Mouse (Mus musculus) olfactory bulb, adult 2 months (tissue): ENCODE data around the gene Aldh1a2. TPM values are rescaled to one million over a fixed set of nuclear protein-coding genes. Genes with fewer than 3 reads are reported as not detected.

ENCODE experiments used
- H3K27ac ChIP-seq: fragments of 200-500 bp; 2 replicates; pipeline ENCODE4 v1.5.1; 2012; ENCODE audit warnings: low read depth, low read length; ENCODE audit not compliant: insufficient read depth
- H3K4me1 ChIP-seq: fragments of 200-500 bp; 2 replicates; pipeline ENCODE4 v1.6.1; 2012; ENCODE audit warnings: low read length; ENCODE audit not compliant: control insufficient read depth, insufficient read depth
- H3K4me3 ChIP-seq: fragments of 200-500 bp; 2 replicates; pipeline ENCODE4 v1.5.1; 2012; ENCODE audit warnings: mild to moderate bottlenecking, low read depth, low read length, moderate library complexity; ENCODE audit not compliant: insufficient read depth
- CTCF ChIP-seq: fragments of 200-500 bp; IDR thresholded peaks from 2 replicates; pipeline ENCODE4 v1.5.1; 2012; ENCODE audit warnings: low read depth, mild to moderate bottlenecking, low read length, moderate library complexity; ENCODE audit not compliant: insufficient read depth
- POLR2A ChIP-seq: fragments of 200-500 bp; IDR thresholded peaks from 2 replicates; pipeline ENCODE4 v1.6.1; 2012; ENCODE audit warnings: mild to moderate bottlenecking, low read depth, low read length, moderate library complexity; ENCODE audit not compliant: insufficient read depth
- WGBS: fragments of 180-500 bp; shearing (Covaris S2); methylation state at CpG from one replicate; pipeline ENCODE4 v1.1.7; 2018; 5-methylcytosine and 5-hydroxymethylcytosine counted together
- polyA plus RNA-seq: library from polyadenylated mRNA; stranded (reverse); fragments of >200 nt; gene quantifications from 2 replicates; pipeline ENCODE4 v1.2.4, GENCODE M21; 2012; ENCODE audit warnings: low replicate concordance; ENCODE audit not compliant: missing spikeins, insufficient read depth, insufficient read length

Gene Aldh1a2
- polyA plus RNA-seq, 1 experiment = not detected

DNA sequence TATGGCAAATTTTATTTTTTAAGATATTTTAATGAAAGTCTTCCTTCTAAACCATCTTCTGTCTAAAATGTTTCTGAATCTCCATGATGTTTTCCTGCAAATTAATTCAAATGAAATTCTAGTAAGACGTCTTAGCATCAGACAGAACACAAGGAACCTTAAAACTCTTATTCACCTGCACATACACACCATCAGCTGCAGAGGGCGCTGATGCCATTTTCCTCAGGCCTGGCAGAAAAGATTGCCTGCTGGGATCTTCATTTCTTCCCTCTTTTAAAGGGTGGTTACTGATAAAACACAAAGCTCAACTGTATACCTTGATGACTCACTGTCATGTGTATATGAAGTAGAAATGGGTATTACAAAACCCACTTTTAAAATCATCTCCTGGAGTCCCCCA lies 4.7 kb upstream of the Aldh1a2 start:
- no peak for TF ChIP-seq POLR2A
- TF ChIP-seq CTCF = no peak
- 14% methylated on average over 2 of the region's 2 CpGs for WGBS
- H3K4me1 ChIP-seq = peaks cover 5% of the 10 kb centered on the region; the same call in 1 of the 2 replicates
- no peak overlapping the region for H3K4me3 ChIP-seq
- H3K27ac ChIP-seq = no peak overlapping the region

GRCm38 (mm10) chr9:71213636-71214035 lies 2.0 kb upstream of the Aldh1a2 start:
- Histone ChIP-seq H3K4me3 (no peak overlapping the region), H3K4me1 (peaks cover 5% of the 10 kb centered on the region; the same call in 1 of the 2 replicates), H3K27ac (no peak overlapping the region)
- WGBS = 48% methylated on average over 4 of the region's 4 CpGs
- no peak for TF ChIP-seq CTCF
- TF ChIP-seq POLR2A = no peak

DNA sequence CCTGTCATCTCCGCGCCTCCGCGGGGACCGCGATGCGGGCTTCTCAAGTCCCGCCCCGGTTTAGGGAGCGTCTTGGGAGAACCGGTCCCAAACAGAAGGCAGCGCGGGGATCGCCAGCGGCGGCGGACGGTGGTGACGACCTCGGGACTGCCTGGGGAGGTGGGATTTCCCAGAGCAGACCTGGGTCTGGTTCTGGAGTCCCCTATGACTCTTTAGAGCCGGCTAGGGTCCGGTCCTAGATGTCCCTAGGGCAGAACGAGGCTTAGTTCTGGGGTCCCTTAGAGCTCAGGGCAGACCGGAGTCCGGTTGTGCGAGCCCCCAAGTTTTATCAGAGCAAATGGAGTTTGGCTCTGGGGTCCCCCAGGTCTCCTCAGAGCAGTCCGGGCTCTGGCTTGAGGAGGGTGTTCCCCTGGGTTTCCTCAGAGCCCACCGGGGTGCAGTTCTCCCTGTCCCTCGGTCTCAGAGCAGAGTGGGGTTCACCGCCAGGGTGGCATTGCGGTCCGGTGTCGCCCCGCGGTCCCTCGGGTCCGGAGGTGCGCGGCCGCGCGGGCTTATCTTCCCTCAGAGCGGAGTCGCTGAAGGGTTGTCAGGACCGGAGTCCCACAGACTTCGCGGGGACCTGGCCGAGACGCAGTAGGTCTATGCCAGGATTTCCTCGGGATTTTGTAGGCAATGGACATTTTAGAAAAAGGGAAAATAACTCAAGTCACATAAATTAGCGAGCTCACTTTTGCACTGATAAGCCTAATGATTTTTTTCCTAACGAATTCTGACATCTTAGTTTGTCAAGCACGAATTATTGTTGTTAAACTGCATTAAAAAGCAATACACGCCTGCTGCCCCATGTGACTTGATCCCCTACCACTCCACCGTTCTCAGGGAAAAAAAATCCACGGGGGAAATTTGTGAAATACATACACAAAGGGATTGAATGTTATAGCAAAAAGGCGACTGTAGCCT lies 727 bp downstream of the Aldh1a2 start:
- TF ChIP-seq POLR2A = no peak
- TF ChIP-seq CTCF = no peak
- Histone ChIP-seq H3K4me3 (peak overlapping the region; percentile 1; the same call in 1 of the 2 replicates), H3K4me1 (peaks cover 5% of the 10 kb centered on the region; the same call in 1 of the 2 replicates), H3K27ac (no peak overlapping the region)
- 2% methylated on average over 57 of the region's 57 CpGs for WGBS

GRCm38 (mm10) chr9:71216996-71217792 lies 1.6 kb downstream of the Aldh1a2 start:
- Histone ChIP-seq H3K27ac (no peak overlapping the region), H3K4me3 (no peak overlapping the region), H3K4me1 (peaks cover 5% of the 10 kb centered on the region; the same call in 1 of the 2 replicates)
- WGBS = 9% methylated on average over 20 of the region's 20 CpGs
- TF ChIP-seq CTCF (no peak), POLR2A (no peak)

DNA sequence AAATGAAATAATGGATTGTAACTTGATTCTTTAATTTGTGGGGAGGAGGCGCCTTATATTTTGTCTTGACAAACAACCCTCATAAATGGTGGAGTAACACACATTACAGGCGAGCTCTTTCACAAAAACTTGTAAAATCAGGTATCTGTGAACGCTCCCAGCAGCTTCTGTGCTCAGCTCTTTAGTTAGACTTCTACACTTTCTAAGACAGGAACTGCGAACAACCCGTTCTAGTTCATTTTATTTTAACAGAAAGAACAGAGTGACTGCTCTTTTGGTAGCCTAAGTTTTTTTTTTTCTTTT lies 2.2 kb downstream of the Aldh1a2 start:
- Histone ChIP-seq H3K27ac (no peak overlapping the region), H3K4me1 (peaks cover 5% of the 10 kb centered on the region; the same call in 1 of the 2 replicates), H3K4me3 (no peak overlapping the region)
- 17% methylated on average over 5 of the region's 5 CpGs for WGBS
- TF ChIP-seq POLR2A = no peak
- TF ChIP-seq CTCF = no peak

DNA sequence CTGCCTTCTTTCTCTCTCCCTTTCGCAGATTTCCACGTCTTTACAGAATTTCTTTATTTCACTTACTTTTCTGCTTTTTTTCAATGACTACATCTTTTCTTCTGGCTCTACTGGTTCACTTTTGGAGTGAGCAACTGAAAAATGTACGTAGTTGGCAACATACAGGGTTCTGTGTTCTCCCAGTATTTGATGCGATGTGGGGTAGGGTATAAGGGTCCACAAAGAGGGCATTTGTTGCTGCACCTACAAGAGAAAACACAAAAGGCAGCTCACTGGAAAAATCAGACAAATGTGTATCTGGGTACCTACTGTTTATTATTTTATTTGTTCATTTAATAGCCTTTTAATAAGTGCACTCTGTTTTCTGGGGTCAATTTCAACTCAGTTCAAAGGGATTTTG lies 3.6 kb downstream of the Aldh1a2 start:
- Histone ChIP-seq H3K4me1 (peaks cover 5% of the 10 kb centered on the region; the same call in 1 of the 2 replicates), H3K4me3 (no peak overlapping the region), H3K27ac (no peak overlapping the region)
- TF ChIP-seq POLR2A = no peak
- TF ChIP-seq CTCF = no peak
- 67% methylated on average over 4 of the region's 4 CpGs for WGBS

DNA sequence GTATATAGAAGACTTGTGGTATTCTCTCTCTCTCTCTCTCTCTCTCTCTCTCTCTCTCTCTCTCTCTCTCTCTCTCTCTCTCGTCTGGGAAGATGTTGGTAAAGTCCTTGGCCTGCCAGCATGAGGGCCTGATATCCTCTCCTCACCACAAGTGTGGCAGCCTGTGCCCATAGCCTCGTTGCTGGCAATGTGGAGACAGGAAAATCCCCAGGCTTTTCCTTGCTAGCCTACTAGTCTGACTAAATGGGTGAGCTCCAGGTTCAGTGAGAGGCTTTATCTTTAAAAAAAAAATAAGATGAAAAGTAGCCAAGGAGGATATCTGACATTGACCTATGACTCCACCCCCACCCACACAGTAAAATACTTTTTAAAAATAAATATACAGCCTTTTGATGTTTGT lies 4.8 kb downstream of the Aldh1a2 start:
- Histone ChIP-seq H3K27ac (no peak overlapping the region), H3K4me3 (no peak overlapping the region), H3K4me1 (peaks cover 3% of the 10 kb centered on the region; the same call in 1 of the 2 replicates)
- TF ChIP-seq CTCF (no peak), POLR2A (no peak)
- whole genome bisulfite sequencing = 47% methylated on average over 2 of the region's 2 CpGs

GRCm38 (mm10) chr9:71227226-71227970 lies 11.8 kb downstream of the Aldh1a2 start:
- TF ChIP-seq CTCF (no peak), POLR2A (no peak)

DNA sequence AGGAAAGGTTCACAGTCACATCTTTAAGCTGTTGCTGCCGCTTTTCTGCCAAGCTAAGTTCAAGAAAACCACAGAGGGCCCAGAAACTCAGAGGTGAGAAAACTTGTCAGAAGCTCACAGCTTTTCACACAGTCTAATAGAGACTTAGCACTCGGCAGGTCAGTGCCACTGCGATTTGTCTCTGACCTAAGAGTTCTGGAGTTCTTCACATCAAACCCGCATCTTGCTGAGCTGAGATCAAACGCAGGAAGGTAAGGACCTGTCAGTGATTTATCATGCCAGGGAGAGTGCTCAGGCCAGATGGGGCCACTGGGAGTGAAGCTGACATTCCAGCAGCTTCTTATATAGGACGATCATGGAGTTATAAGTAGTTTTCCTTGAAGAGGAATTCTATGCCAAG lies 14.4 kb downstream of the Aldh1a2 start:
- no peak for TF ChIP-seq POLR2A
- no peak for TF ChIP-seq CTCF
- H3K27ac ChIP-seq = no peak overlapping the region
- WGBS = 52% methylated on average over 6 of the region's 6 CpGs

More at GRCm38 (mm10) chr9:71227226-71227970, 11.8 kb downstream of the Aldh1a2 start:
- Histone ChIP-seq H3K4me1 (no peaks in the 10 kb centered on the region), H3K4me3 (no peak overlapping the region), H3K27ac (no peak overlapping the region)
- WGBS = 34% methylated on average over 10 of the region's 10 CpGs

More for the DNA sequence above, 14.4 kb downstream of the Aldh1a2 start:
- no peaks in the 10 kb centered on the region for H3K4me1 ChIP-seq
- no peak overlapping the region for H3K4me3 ChIP-seq
